Mouse (Mus musculus) adrenal gland, postnatal 14 days (tissue): ENCODE measurements around the gene Atxn1. TPM values are rescaled to one million over a fixed set of nuclear protein-coding genes. Genes with fewer than 3 reads are reported as not detected.

ENCODE experiments used
- DNase-seq: peaks from one replicate; pipeline ENCODE4 v3.0.0; 2021; ENCODE audit warnings: mixed read lengths
- long read RNA-seq, 2 experiments: library from polyadenylated mRNA; stranded (forward); transcript quantifications; one replicate each; pipeline ENCODE4 v2.0.0; 2021
- total RNA-seq: library from RNA; stranded (reverse); gene quantifications from 2 replicates; pipeline ENCODE4 v1.2.3, GENCODE M21; 2021

Atxn1 gene
- total RNA-seq: 32.4 and 34.6 TPM in 2 replicates
- long read RNA-seq, experiment 1, partial matches to known transcripts: 0 of 2 reads
- long read RNA-seq, experiment 1, other reads (novel, unspliced or antisense): 2 of 2 reads
- long read RNA-seq, experiment 2, partial matches to known transcripts: 0 of 2 reads
- long read RNA-seq, experiment 2, other reads (novel, unspliced or antisense): 2 of 2 reads

- peak; percentile 93 for DNase-seq
Measured at GRCm38 (mm10) chr13:45964853-45965593, at the start of gene Atxn1. TSS of gene Atxn1 (minus strand) at chr13:45965008.

GRCm38 (mm10) chr13:46011232-46011631 is 46.4 kb upstream of the Atxn1 start:
- DNase-seq: no peak

GRCm38 (mm10) chr13:46010075-46010474 is 45.3 kb upstream of the Atxn1 start:
- DNase-seq: no peak

- peak; percentile 12 for DNase-seq
Measured at GRCm38 (mm10) chr13:46008831-46009666, 44.2 kb upstream of the Atxn1 start.

- DNase-seq: peak; percentile 62
Measured at GRCm38 (mm10) chr13:46006211-46007102, 41.6 kb upstream of the Atxn1 start.

- DNase-seq: no peak
Measured at GRCm38 (mm10) chr13:46005656-46006055, 40.8 kb upstream of the Atxn1 start.

- no peak for DNase-seq
Measured at GRCm38 (mm10) chr13:46001356-46001755, 36.5 kb upstream of the Atxn1 start.

- no peak for DNase-seq
Measured at GRCm38 (mm10) chr13:45992953-45993352, 28.1 kb upstream of the Atxn1 start.

- no peak for DNase-seq
Measured at GRCm38 (mm10) chr13:45990486-45990885, 25.7 kb upstream of the Atxn1 start.

GRCm38 (mm10) chr13:45979246-45979645 is 14.4 kb upstream of the Atxn1 start:
- no peak for DNase-seq

GRCm38 (mm10) chr13:45976894-45977293 is 12.1 kb upstream of the Atxn1 start:
- DNase-seq: peak; percentile 70

- DNase-seq: peak; percentile 55
Measured at GRCm38 (mm10) chr13:45974651-45975050, 9.8 kb upstream of the Atxn1 start.

GRCm38 (mm10) chr13:45973972-45974490 is 9.2 kb upstream of the Atxn1 start:
- DNase-seq: peak; percentile 11

GRCm38 (mm10) chr13:45970920-45971536 is 6.2 kb upstream of the Atxn1 start:
- DNase-seq: no peak

- no peak for DNase-seq
Measured at GRCm38 (mm10) chr13:45968206-45968605, 3.4 kb upstream of the Atxn1 start.

GRCm38 (mm10) chr13:45967371-45967770 is 2.6 kb upstream of the Atxn1 start:
- DNase-seq: no peak

- DNase-seq: peak; percentile 37
Measured at GRCm38 (mm10) chr13:45966586-45966985, 1.8 kb upstream of the Atxn1 start.

- DNase-seq: peak; percentile 37
Measured at GRCm38 (mm10) chr13:45965594-45966432, 1.0 kb upstream of the Atxn1 start.

- DNase-seq: peak; percentile 73
Measured at GRCm38 (mm10) chr13:45964331-45964852, 416 bp downstream of the Atxn1 start.
